Mouse (Mus musculus) cortical plate, adult 2 months (tissue): ENCODE measurements around the gene Vipr2.

Experiments
- CTCF ChIP-seq: fragments of 200-500 bp; IDR thresholded peaks from 2 replicates; pipeline ENCODE4 v1.5.1; 2011; ENCODE audit warnings: mild to moderate bottlenecking, control low read depth, low read length; ENCODE audit not compliant: insufficient read depth; ENCODE audit errors: extremely low read depth
- POLR2A ChIP-seq: fragments of 200-500 bp; IDR thresholded peaks from 2 replicates; pipeline ENCODE4 v1.6.1; 2011; ENCODE audit warnings: mild to moderate bottlenecking, low read length, control low read depth; ENCODE audit not compliant: insufficient read depth; ENCODE audit errors: extremely low read depth

GRCm38 (mm10) chr12:116096361-116096904, 18.9 kb downstream of the Vipr2 start:
- TF ChIP-seq CTCF: no peak
- no peak for TF ChIP-seq POLR2A
